Mouse (Mus musculus): ENCODE results near the gene Fndc7. TPM values are rescaled to one million over a fixed set of nuclear protein-coding genes. Genes with fewer than 3 reads are reported as not detected.
"Not testable (repeated sequence)": the region's sequence is repeated elsewhere in the genome, so short reads cannot be mapped to it uniquely, and the experiment has no call there.

Fndc7 gene
- polyA plus RNA-seq, 1 experiment: 0.14 TPM

GRCm38 (mm10) chr3:108892080-108892479, 2.3 kb upstream of the Fndc7 start:
- no peak for DNase-seq (ENCODE audit: extremely low spot score in 1 of 2, low spot score in 1 of 2)

DNA sequence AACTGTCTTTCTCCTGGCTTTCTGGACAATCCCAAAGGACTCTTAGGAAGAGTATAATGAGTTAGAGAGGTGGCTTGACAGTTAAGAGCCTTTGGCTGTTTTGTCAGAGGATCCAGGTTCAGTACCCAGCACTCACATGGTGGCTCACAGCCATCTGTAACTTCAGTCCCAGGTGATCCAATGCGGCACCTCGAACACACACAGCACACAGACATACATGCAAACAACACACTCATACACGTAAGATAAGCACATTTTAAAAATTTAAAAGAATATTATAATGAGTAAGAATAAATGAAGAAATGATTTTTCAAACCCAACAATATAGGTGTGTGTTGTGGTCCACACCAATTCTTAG, 2.2 kb downstream of the Fndc7 start:
- no peak for DNase-seq (ENCODE audit: extremely low spot score in 1 of 2, low spot score in 1 of 2)

GRCm38 (mm10) chr3:108886934-108887617, 2.7 kb downstream of the Fndc7 start:
- no peak for DNase-seq (ENCODE audit: extremely low spot score in 1 of 2, low spot score in 1 of 2)

- no peak for DNase-seq (ENCODE audit: extremely low spot score in 1 of 2, low spot score in 1 of 2)
Measured at GRCm38 (mm10) chr3:108885686-108886530, 3.9 kb downstream of the Fndc7 start.

DNA sequence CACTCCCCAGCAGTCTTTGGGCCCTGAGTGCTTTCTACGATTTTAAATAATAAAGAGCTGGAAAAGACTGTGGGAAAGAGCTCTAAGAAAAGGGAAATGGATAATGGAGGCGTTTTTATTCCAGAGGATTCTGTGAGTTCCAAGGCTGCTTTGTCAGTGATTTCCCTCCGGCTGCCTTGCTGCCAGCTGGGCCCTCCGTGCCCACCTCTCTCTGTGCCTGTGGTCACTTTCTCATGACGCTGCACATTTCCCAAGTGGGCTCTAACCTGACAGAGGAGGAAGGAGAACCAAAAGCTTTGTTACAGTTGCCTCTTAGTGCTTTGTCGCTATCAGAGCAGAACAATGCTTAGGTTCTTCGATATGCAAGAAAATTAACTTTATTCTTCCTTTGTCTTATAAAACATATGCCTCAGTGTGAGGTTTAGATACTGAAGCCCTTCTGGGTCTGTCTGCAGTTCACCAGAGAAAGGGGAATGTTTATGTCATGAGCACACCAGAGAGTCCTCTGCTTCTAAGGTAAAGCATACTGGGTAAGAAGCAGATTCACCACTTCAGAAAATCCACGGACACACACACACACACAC, 5.0 kb downstream of the Fndc7 start:
- DNase-seq (ENCODE audit: extremely low spot score in 1 of 2, low spot score in 1 of 2): no peak

DNA sequence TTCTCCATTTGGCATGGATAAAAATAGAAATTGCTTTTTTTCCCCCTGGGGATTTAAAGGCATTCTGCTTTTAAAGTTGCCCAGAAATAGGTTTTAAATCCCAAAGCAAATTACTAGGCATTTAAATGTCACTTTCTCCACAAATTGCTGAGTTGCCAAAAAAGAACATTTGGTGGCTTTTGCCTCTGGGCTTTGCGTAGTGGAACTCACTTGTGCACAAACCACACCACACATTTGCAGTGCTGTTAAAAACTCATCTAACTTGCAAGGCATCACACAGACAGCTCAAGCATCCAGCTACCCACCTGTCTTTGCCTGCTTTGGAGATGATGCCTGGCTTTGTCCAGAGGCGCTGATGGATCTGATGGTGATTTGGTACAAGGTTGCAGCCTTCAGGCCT, 6.7 kb downstream of the Fndc7 start:
- DNase-seq (ENCODE audit: extremely low spot score in 1 of 2, low spot score in 1 of 2): peak in 1 of 2 experiments; percentile 27

DNA sequence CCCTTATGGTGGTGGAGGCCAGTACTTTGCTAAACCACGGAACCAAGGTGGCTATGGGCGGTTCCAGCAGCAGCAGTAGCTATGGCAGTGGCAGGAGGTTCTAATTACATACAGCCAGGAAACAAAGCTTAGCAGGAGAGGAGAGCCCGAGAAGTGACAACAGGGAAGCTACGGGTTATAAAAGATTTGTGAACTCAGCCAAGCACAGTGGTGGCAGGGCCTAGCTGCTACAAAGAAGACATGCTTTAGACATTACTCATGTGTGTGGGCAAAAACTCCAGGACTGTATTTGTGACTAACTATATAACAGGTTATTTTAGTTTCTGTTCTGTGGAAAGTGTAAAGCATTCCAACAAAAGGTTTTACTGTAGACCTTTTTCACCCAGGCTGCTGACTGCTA, 7.9 kb downstream of the Fndc7 start:
- peak in 1 of 2 experiments; percentile 26 for DNase-seq (ENCODE audit: extremely low spot score in 1 of 2, low spot score in 1 of 2)

GRCm38 (mm10) chr3:108880544-108881507, 9.0 kb downstream of the Fndc7 start:
- peak in 1 of 2 experiments; percentile 47 for DNase-seq (ENCODE audit: extremely low spot score in 1 of 2, low spot score in 1 of 2)

DNA sequence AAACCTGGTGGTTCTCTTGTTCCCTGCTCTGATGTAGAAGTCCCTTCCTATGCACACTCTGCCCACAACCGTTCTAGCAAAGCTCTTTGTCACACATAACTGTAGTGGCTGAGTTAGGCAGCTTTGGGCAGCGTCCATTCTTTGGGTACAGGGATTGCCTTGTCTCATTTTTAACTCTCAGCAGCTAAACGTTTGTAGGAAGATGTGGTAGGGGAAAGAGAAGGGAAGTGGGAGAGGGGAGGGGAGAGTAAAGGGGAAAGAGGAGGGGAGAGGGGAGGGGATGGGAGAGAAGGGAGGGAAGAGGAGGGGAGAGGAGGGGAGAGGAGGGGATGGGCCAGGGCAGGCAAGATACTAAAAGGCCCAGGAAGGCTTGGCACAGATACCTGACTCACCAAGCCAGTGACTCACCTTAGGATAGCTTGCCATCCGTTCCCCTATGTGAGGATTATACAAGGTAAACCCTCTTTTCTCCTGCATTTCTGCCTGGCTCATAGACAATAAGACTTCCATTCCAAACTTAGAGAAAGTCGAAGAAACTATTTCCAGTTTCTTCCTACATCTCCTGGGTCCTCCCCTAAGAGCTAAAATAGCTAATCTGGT, 9.9 kb downstream of the Fndc7 start:
- no peak for DNase-seq (ENCODE audit: extremely low spot score in 1 of 2, low spot score in 1 of 2)

- DNase-seq (ENCODE audit: extremely low spot score in 1 of 2, low spot score in 1 of 2): no peak
Measured at GRCm38 (mm10) chr3:108879129-108879528, 10.7 kb downstream of the Fndc7 start.

DNA sequence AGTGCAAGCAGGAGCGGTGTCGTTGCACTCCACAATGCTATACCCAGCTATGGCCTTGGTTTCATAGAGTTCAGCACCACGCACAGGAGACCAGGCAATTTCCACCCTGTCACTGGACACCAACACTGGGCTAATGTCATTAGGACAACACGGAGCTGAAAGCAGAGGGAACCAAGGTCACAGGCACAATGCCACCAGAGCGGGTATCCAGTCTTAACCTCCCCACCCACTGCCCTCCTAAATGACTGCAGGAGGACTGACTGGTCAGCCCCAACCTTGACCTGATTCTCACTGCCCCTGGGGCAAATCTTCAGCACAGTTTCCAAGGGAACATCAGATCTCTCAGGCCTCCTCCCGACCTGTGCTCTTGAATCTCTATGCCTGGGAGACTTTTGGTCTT, 19.2 kb downstream of the Fndc7 start:
- DNase-seq (ENCODE audit: extremely low spot score in 1 of 2, low spot score in 1 of 2): no peak

DNA sequence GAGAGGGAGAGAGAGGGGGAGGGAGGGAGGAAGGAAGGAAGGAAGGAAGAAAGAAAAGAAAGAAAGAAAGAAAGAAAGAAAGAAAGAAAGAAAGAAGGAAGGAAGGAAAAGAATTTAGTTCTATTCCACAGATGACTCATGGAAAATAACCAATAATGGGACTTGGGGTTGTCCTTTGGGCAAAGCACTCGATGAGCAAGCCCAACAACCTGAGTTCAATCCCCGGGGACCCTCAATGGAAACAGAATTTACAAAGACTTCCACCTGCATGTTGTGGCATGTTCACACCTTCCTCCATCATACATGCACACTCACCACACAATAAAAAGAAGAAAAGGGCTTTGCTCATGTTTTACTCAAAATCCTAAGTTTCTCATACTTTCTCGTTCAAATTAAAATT, 22.4 kb downstream of the Fndc7 start:
- no peak for DNase-seq (ENCODE audit: extremely low spot score in 1 of 2, low spot score in 1 of 2)

DNA sequence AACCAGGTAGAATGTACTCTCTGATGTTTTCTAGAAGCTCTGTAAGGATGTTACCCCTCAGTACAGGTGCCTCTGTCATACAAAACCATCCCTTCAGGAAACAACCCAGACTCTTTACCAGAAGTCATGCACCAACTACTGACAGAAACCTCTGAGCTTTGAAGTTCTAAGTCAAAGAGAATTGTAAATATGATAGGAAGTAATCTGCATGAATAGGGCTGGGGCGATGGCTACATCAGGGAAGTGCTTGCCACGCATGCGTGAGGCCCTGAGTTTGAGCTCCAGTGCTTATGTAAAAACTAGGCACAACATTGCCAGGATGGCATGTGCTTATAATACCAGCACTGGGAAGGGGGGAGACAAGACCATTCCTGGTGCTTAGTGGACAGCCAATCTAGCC, 24.1 kb downstream of the Fndc7 start:
- DNase-seq (ENCODE audit: extremely low spot score in 1 of 2, low spot score in 1 of 2): no peak

- DNase-seq (ENCODE audit: extremely low spot score in 1 of 2, low spot score in 1 of 2): no peak
Measured at GRCm38 (mm10) chr3:108865129-108865528, 24.7 kb downstream of the Fndc7 start.

GRCm38 (mm10) chr3:108863091-108863490, 26.7 kb downstream of the Fndc7 start:
- DNase-seq (ENCODE audit: extremely low spot score in 1 of 2, low spot score in 1 of 2): peak in 1 of 2 experiments; percentile 40

DNA sequence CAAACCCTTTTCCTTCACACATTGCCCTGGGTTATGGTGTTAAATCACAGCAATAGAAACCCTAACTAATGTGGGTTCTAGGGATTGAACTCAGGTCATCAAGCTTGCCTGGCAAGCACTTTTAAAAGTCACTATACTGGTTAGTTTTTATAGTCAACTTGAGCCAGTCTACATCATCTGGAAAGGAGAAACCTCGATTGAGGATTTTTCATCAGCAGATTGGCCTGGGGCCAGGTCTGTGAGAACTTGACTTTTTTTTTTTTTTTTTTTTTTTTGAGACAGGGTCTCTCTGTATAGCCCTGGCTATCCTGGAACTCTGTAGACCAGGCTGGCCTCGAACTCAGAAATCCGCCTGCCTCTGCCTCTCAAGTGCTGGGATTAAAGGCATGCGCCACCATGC, 27.5 kb downstream of the Fndc7 start:
- DNase-seq (ENCODE audit: extremely low spot score in 1 of 2, low spot score in 1 of 2): not testable (repeated sequence)

DNA sequence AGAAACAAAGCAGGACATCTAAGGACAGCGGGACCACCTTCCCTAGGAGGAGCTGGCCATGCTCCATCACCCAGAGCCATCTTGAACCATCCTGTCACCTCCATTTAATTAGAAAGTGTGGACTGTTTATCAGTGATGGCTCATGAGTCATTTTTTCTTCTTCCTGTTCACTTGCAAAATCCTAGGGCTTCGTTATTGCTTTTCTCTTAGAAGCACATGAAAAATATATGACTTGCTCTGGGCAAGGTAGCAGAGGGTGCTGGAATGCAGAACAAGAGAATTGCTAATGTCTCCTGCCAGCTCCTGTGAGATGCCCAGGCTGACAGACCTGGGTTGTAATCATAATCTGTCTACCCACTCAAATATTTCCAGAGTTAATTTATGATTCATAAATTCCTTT, 29.0 kb downstream of the Fndc7 start:
- DNase-seq (ENCODE audit: extremely low spot score in 1 of 2, low spot score in 1 of 2): no peak

- peak in 1 of 2 experiments; percentile 42 for DNase-seq (ENCODE audit: extremely low spot score in 1 of 2, low spot score in 1 of 2)
Measured at GRCm38 (mm10) chr3:108858231-108858770, 31.5 kb downstream of the Fndc7 start.

DNA sequence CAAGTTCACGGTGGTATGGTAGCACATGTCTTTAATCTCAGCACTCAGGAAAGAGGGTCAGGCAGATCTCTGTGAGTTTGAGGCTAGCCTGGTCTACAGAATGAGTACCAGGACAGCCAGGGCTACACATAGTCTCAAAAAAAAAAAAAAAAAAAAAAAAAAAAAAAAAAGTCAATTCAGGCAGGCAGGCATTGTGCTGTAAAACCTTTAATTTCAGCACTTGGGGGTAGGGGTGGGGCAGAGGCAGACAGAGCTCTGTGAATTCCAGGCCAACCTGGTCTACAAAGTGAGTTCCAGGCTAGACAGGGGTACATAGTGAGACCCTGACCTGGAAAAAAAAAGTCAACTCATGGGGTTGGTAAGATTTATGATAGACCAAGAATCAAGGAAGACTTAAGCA, 32.1 kb downstream of the Fndc7 start:
- no peak for DNase-seq (ENCODE audit: extremely low spot score in 1 of 2, low spot score in 1 of 2)

DNA sequence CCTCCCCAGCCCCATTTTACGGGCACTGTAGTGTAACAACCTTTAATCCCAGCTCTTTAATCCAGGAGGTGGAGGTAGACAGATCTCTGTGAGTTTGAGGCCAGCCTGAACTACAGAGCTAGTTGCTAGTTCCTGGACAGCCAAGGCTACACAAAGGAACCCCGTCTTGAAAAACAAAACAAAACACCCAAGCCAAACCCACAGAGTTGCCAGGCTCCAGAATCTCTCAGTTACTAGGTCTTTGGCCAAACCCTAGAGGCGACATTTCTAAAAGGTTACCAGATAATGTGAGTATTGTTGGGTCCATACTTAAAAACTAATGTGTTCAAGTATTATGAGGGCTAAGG, 32.7 kb downstream of the Fndc7 start:
- no peak for DNase-seq (ENCODE audit: extremely low spot score in 1 of 2, low spot score in 1 of 2)

Data from frontal cortex, adult 2 months (tissue).